Mouse (Mus musculus) G1E-ER4 (cell line): ENCODE results near the gene Eya4. TPM values are rescaled to one million over a fixed set of nuclear protein-coding genes. Genes with fewer than 3 reads are reported as not detected.

Source experiments
- GATA1 ChIP-seq: IDR thresholded peaks from one replicate; pipeline ENCODE4 v1.8.0; 2012; ENCODE audit warnings: low read length, inconsistent platforms
- polyA plus RNA-seq: library from polyadenylated mRNA; stranded (reverse); fragments of >175 nt; gene quantifications from 2 replicates; pipeline ENCODE4 v1.2.3, GENCODE M21; 2012

The Eya4 gene
- polyA plus RNA-seq, 1 experiment, result 0.01 TPM

- TF ChIP-seq GATA1, result no peak
Observed at GRCm38 (mm10) chr10:23120437-23120836, 230.1 kb downstream of the Eya4 start.

GRCm38 (mm10) chr10:23116786-23117410 is 233.7 kb downstream of the Eya4 start:
- no peak for TF ChIP-seq GATA1

GRCm38 (mm10) chr10:23116063-23116462 is 234.5 kb downstream of the Eya4 start:
- no peak for TF ChIP-seq GATA1

- TF ChIP-seq GATA1, result no peak
Observed at GRCm38 (mm10) chr10:23115321-23115720, 235.3 kb downstream of the Eya4 start.

GRCm38 (mm10) chr10:23108122-23108521 is 242.5 kb downstream of the Eya4 start:
- no peak for TF ChIP-seq GATA1

- TF ChIP-seq GATA1, result no peak
Observed at GRCm38 (mm10) chr10:23092517-23092916, 258.1 kb downstream of the Eya4 start.

- TF ChIP-seq GATA1, result no peak
Observed at GRCm38 (mm10) chr10:23091552-23091951, 259.0 kb downstream of the Eya4 start.

GRCm38 (mm10) chr10:23090323-23090722 is 260.3 kb downstream of the Eya4 start:
- TF ChIP-seq GATA1, result no peak

- TF ChIP-seq GATA1, result no peak
Observed at GRCm38 (mm10) chr10:23089271-23089670, 261.3 kb downstream of the Eya4 start.

GRCm38 (mm10) chr10:23088764-23089163 is 261.8 kb downstream of the Eya4 start:
- no peak for TF ChIP-seq GATA1

GRCm38 (mm10) chr10:23086352-23087215 is 264.0 kb downstream of the Eya4 start:
- no peak for TF ChIP-seq GATA1

- TF ChIP-seq GATA1, result no peak
Observed at GRCm38 (mm10) chr10:23081548-23081828, 269.1 kb downstream of the Eya4 start.

GRCm38 (mm10) chr10:23080749-23081547 is 269.6 kb downstream of the Eya4 start:
- TF ChIP-seq GATA1, result no peak

GRCm38 (mm10) chr10:23076691-23077385 is 273.7 kb downstream of the Eya4 start:
- no peak for TF ChIP-seq GATA1

- no peak for TF ChIP-seq GATA1
Observed at GRCm38 (mm10) chr10:23073431-23073830, 277.2 kb downstream of the Eya4 start.

GRCm38 (mm10) chr10:23063637-23064036 is 286.9 kb downstream of the Eya4 start:
- no peak for TF ChIP-seq GATA1
